Mouse (Mus musculus): ENCODE results near the gene Gkn1. TPM values are rescaled to one million over a fixed set of nuclear protein-coding genes. Genes with fewer than 3 reads are reported as not detected.

The Gkn1 gene
- polyA plus RNA-seq, 1 experiment from 2014 or later = 4.7 TPM

DNA sequence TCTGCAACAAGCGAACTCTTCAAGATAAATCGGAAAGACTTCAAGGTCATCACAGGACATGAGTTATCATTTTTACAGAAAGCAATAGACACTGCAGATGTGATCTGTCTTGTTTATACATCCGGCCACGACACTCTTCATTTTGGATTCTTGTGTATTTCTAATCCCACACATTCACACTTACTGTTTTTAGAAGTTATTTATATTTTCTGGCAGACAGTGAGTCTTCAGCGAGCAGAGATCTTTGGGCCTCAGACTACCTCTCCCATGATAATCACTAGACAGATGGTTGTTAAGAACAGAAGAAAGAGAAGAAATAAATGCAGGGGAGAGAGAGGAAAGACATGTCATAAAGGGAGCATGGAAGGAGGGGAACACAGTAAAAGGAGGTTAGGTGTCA lies 18.5 kb upstream of the Gkn1 start:
- no peak for TF ChIP-seq CTCF (IDR thresholded peaks at IDR 0.05; ENCODE audit: low read depth)
- Histone ChIP-seq H3K4me1 (replicated peaks; ENCODE audit: control insufficient read depth, insufficient read depth, low read length) (no peaks in the 10 kb centered on the region), H3K27me3 (replicated peaks; ENCODE audit: control insufficient read depth, insufficient read depth, low read length) (no peaks in the 10 kb centered on the region), H3K4me2 (replicated peaks; ENCODE audit: low read depth) (no peak overlapping the region), H3K9me3 (ENCODE audit: control insufficient read depth) (no peaks in the 10 kb centered on the region), H3K4me3 (ENCODE audit: low read depth, low read length) (no peak overlapping the region), H3K27ac (ENCODE audit: low read depth, low read length) (no peak overlapping the region), H3K36me3 (ENCODE audit: control insufficient read depth, insufficient read depth) (no peaks in the 10 kb centered on the region), H3K9ac (ENCODE audit: low read depth, low read length) (no peak overlapping the region)
- no peak for ATAC-seq
- 67% methylated on average over 5 of the region's 5 CpGs for WGBS

- peak; percentile 77 for ATAC-seq
Measured at GRCm38 (mm10) chr6:87354441-87354840, 3.7 kb upstream of the Gkn1 start.

GRCm38 (mm10) chr6:87335935-87336295 lies 14.8 kb downstream of the Gkn1 start:
- WGBS = 27% methylated on average over 6 of the region's 6 CpGs
- H3K4me3 ChIP-seq (ENCODE audit: low read depth, low read length) = no peak overlapping the region; the same call in 1 of the 2 replicates
- TF ChIP-seq CTCF (IDR thresholded peaks at IDR 0.05; ENCODE audit: low read depth) = no peak

More at GRCm38 (mm10) chr6:87354441-87354840, 3.7 kb upstream of the Gkn1 start:
- no peak for TF ChIP-seq CTCF (IDR thresholded peaks at IDR 0.05; ENCODE audit: low read depth)
- no peak overlapping the region for H3K4me3 ChIP-seq (ENCODE audit: low read depth, low read length)
- H3K9me3 ChIP-seq (ENCODE audit: control insufficient read depth) = no peaks in the 10 kb centered on the region
- H3K27ac ChIP-seq (ENCODE audit: low read depth, low read length) = no peak overlapping the region
- H3K4me2 ChIP-seq (replicated peaks; ENCODE audit: low read depth) = no peak overlapping the region
- H3K36me3 ChIP-seq (ENCODE audit: control insufficient read depth, insufficient read depth) = no peaks in the 10 kb centered on the region
- WGBS = 35% methylated on average over 5 of the region's 5 CpGs
- H3K4me1 ChIP-seq (replicated peaks; ENCODE audit: control insufficient read depth, insufficient read depth, low read length) = peaks cover 9% of the 10 kb centered on the region; the same call in 1 of the 2 replicates
- H3K27me3 ChIP-seq (replicated peaks; ENCODE audit: control insufficient read depth, insufficient read depth, low read length) = no peaks in the 10 kb centered on the region
- H3K9ac ChIP-seq (ENCODE audit: low read depth, low read length) = no peak overlapping the region

GRCm38 (mm10) chr6:87335091-87335934 lies 15.4 kb downstream of the Gkn1 start, which contains the start of gene Antxr1:
TSS of gene Antxr1 (minus strand) at chr6:87335821.
- peak; percentile 43; the same call in 1 of the 2 replicates for ATAC-seq
- Histone ChIP-seq H3K36me3 (ENCODE audit: control insufficient read depth, insufficient read depth) (no peaks in the 10 kb centered on the region), H3K27ac (ENCODE audit: low read depth, low read length) (peak within 1 kb of the TSS; percentile 81), H3K9ac (ENCODE audit: low read depth, low read length) (peak within 1 kb of the TSS; percentile 62), H3K27me3 (replicated peaks; ENCODE audit: control insufficient read depth, insufficient read depth, low read length) (peaks cover 18% of the 10 kb centered on the region), H3K9me3 (ENCODE audit: control insufficient read depth) (no peaks in the 10 kb centered on the region), H3K4me2 (replicated peaks; ENCODE audit: low read depth) (peak within 1 kb of the TSS; percentile 79), H3K4me3 (ENCODE audit: low read depth, low read length) (peak within 1 kb of the TSS; percentile 67), H3K4me1 (replicated peaks; ENCODE audit: control insufficient read depth, insufficient read depth, low read length) (no peaks in the 10 kb centered on the region)
- 1% methylated on average over 54 of the region's 54 CpGs for WGBS
- TF ChIP-seq CTCF (IDR thresholded peaks at IDR 0.05; ENCODE audit: low read depth) = peak; percentile 56

More at GRCm38 (mm10) chr6:87335935-87336295, 14.8 kb downstream of the Gkn1 start:
- no peak overlapping the region for H3K27ac ChIP-seq (ENCODE audit: low read depth, low read length)
- H3K36me3 ChIP-seq (ENCODE audit: control insufficient read depth, insufficient read depth) = no peaks in the 10 kb centered on the region
- ATAC-seq = no peak
- H3K9ac ChIP-seq (ENCODE audit: low read depth, low read length) = no peak overlapping the region
- H3K27me3 ChIP-seq (replicated peaks; ENCODE audit: control insufficient read depth, insufficient read depth, low read length) = peaks cover 18% of the 10 kb centered on the region
- H3K4me1 ChIP-seq (replicated peaks; ENCODE audit: control insufficient read depth, insufficient read depth, low read length) = no peaks in the 10 kb centered on the region
- H3K4me2 ChIP-seq (replicated peaks; ENCODE audit: low read depth) = peak overlapping the region; percentile 79
- no peaks in the 10 kb centered on the region for H3K9me3 ChIP-seq (ENCODE audit: control insufficient read depth)

DNA sequence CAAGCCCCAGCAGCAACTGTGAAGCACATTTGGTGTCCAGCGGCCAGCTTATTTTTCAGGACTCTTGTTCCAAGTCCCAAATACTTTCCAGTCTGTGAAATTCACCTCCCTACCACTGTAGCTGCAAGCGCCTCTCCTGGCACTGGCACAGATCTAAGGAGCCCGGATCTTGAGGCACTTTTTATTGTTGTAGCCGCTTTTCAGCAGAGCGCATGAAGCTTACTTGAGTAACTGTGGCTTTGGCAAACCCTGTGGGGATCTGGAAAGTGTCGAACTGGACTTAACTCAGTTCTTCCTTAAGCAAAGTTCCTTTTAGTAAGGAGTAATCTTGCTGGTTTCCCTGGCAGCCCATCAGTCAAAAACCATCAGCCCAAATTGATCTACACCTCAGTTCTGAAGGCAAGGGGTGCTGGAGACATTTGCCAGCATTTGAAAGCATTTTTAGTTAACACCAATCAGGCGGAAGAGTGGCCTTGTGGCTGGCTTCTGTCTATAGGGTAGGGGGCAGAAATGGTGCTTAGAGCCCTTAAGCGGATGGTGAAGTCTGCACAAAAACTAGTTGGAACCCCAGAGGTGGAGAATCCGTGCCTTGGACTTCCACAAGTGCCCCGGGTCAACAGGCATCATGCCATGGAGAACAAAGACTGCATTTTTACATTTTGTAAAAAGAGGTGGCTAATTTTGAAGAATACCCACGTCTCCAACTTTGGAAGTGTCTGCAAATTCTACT lies 16.2 kb downstream of the Gkn1 start:
- H3K4me1 ChIP-seq (replicated peaks; ENCODE audit: control insufficient read depth, insufficient read depth, low read length) = no peaks in the 10 kb centered on the region

GRCm38 (mm10) chr6:87332380-87332779 lies 18.4 kb downstream of the Gkn1 start:
- H3K4me2 ChIP-seq (replicated peaks; ENCODE audit: low read depth) = peak overlapping the region; percentile 79
- peaks cover 18% of the 10 kb centered on the region for H3K27me3 ChIP-seq (replicated peaks; ENCODE audit: control insufficient read depth, insufficient read depth, low read length)
- no peak overlapping the region for H3K27ac ChIP-seq (ENCODE audit: low read depth, low read length)
- no peak for TF ChIP-seq CTCF (IDR thresholded peaks at IDR 0.05; ENCODE audit: low read depth)
- no peak for ATAC-seq
- no peaks in the 10 kb centered on the region for H3K36me3 ChIP-seq (ENCODE audit: control insufficient read depth, insufficient read depth)
- no peak overlapping the region for H3K9ac ChIP-seq (ENCODE audit: low read depth, low read length)
- H3K4me1 ChIP-seq (replicated peaks; ENCODE audit: control insufficient read depth, insufficient read depth, low read length) = no peaks in the 10 kb centered on the region
- H3K4me3 ChIP-seq (ENCODE audit: low read depth, low read length) = peak overlapping the region; percentile 17; the same call in 1 of the 2 replicates
- no peaks in the 10 kb centered on the region for H3K9me3 ChIP-seq (ENCODE audit: control insufficient read depth)
- 58% methylated on average over 2 of the region's 2 CpGs for WGBS

More for the DNA sequence above, 16.2 kb downstream of the Gkn1 start:
- peaks cover 18% of the 10 kb centered on the region for H3K27me3 ChIP-seq (replicated peaks; ENCODE audit: control insufficient read depth, insufficient read depth, low read length)
- H3K9me3 ChIP-seq (ENCODE audit: control insufficient read depth) = no peaks in the 10 kb centered on the region
- no peak for ATAC-seq
- 33% methylated on average over 11 of the region's 11 CpGs for WGBS
- TF ChIP-seq CTCF (IDR thresholded peaks at IDR 0.05; ENCODE audit: low read depth) = peak; percentile 37
- H3K4me2 ChIP-seq (replicated peaks; ENCODE audit: low read depth) = peak overlapping the region; percentile 79
- peak overlapping the region; percentile 62 for H3K9ac ChIP-seq (ENCODE audit: low read depth, low read length)
- H3K4me3 ChIP-seq (ENCODE audit: low read depth, low read length) = peak overlapping the region; percentile 67
- H3K27ac ChIP-seq (ENCODE audit: low read depth, low read length) = peak overlapping the region; percentile 81
- no peaks in the 10 kb centered on the region for H3K36me3 ChIP-seq (ENCODE audit: control insufficient read depth, insufficient read depth)
